Mouse (Mus musculus): ENCODE data around the gene Smim4. TPM values are rescaled to one million over a fixed set of nuclear protein-coding genes. Genes with fewer than 3 reads are reported as not detected.

The Smim4 gene
- 58.7 and 65.0 TPM in 2 replicates for polyA plus RNA-seq (2014; fragmentation: Nextera tagmentation; extraction: Ambion mirVana)

DNA sequence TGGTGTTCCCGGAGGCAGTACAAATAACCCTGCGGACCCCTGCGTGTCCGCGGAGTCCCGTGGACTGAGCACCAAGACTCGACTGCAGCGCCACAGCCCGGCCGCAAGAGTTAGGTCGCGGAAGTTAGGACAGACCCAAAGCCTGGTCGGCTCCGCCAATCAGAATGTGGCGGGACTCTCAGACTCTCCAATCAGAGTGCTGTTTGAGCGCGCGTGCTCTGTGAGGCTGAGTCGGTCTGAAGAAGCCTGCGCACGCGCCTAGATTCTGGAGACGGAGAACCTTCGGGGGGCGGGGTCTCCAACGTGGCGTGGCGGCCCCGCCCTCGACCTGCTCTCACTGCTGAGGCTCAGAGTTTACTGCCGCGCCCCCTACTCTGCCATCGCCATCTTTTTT, at the start of gene Smim4:
TSS of gene Smim4 (minus strand) at position 131 of the 394 bp plus-strand sequence.
- DNase-seq (ENCODE audit: low spot score): peak; percentile 100
- Histone ChIP-seq H3K27me3 (ENCODE audit: control insufficient read depth, insufficient read depth, low read length) (no peaks in the 10 kb centered on the region), H3K27ac (ENCODE audit: low read depth, low read length) (peak within 1 kb of the TSS; percentile 51), H3K4me3 (ENCODE audit: low read depth, low read length) (peak within 1 kb of the TSS; percentile 68), H3K9ac (ENCODE audit: low read depth, low read length) (peak within 1 kb of the TSS; percentile 79), H3K9me3 (ENCODE audit: control insufficient read depth, low read length) (no peaks in the 10 kb centered on the region), H3K36me3 (ENCODE audit: control insufficient read depth, insufficient read depth, low read length) (no peaks in the 10 kb centered on the region), H3K4me1 (replicated peaks; ENCODE audit: control insufficient read depth, insufficient read depth, low read length) (0 out of 2 replicates have a peak, but pooled peaks cover 9% of the 10 kb centered on the region), H3K4me2 (replicated peaks; ENCODE audit: low read depth, low read length) (peak within 1 kb of the TSS; percentile 80)
- ATAC-seq (ENCODE audit: low FRiP score): peak; percentile 92
- under 1% methylated on average over 33 of the region's 33 CpGs for WGBS

DNA sequence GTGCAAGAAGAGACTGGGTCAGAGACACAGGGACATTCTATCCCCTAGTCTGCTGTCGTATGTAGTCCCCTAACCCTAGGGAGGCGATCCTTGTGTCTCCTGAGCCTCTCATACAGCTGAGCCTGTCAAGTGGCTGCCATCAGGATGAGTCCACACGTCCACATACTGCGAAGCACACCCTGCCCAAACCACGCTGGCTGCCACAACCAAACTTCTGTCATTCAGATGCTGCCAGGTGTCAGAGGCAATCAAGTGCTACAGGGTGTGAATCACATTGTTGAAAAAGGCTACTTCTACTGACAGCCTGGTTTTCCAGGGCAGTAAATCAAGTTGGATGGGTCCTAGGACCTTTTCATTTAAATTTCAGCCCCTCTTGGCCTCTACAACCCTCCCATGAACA, 49.0 kb upstream of the Smim4 start:
- H3K4me1 ChIP-seq (replicated peaks; ENCODE audit: control insufficient read depth, insufficient read depth, low read length): no peaks in the 10 kb centered on the region
- H3K4me3 ChIP-seq (ENCODE audit: low read depth, low read length): no peak overlapping the region
- H3K4me2 ChIP-seq (replicated peaks; ENCODE audit: low read depth, low read length): no peak overlapping the region
- H3K9me3 ChIP-seq (ENCODE audit: control insufficient read depth, low read length): no peaks in the 10 kb centered on the region
- H3K27me3 ChIP-seq (ENCODE audit: control insufficient read depth, insufficient read depth, low read length): no peaks in the 10 kb centered on the region
- H3K36me3 ChIP-seq (ENCODE audit: control insufficient read depth, insufficient read depth, low read length): peaks cover 41% of the 10 kb centered on the region
- ATAC-seq (ENCODE audit: low FRiP score) (no peak), DNase-seq (ENCODE audit: low spot score) (no peak)
- WGBS: 91% methylated on average over 5 of the region's 5 CpGs
- H3K27ac ChIP-seq (ENCODE audit: low read depth, low read length): no peak overlapping the region
- no peak overlapping the region for H3K9ac ChIP-seq (ENCODE audit: low read depth, low read length)

DNA sequence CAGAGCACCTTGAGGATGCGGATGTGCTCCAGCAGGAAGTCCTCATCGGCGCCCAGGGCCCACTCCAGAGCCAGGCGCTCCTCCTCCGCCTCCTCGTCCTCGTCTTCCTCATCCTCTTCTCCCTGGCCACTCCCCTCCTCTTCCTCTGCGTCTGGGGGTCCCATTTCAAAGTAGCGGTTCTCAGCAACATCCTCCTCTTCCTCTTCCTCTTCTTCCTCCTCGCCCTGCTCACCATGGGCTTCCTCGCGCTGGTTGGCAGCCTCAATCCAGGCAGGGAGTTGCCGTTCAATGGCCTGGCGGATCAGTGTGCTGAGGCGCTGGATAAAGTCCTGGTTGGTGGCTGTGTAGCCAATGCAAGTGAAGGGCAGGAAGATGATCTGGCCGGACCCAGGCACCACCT, 48.5 kb upstream of the Smim4 start:
- DNase-seq (ENCODE audit: low spot score): no peak
- peaks cover 42% of the 10 kb centered on the region for H3K36me3 ChIP-seq (ENCODE audit: control insufficient read depth, insufficient read depth, low read length)
- H3K4me3 ChIP-seq (ENCODE audit: low read depth, low read length): no peak overlapping the region

DNA sequence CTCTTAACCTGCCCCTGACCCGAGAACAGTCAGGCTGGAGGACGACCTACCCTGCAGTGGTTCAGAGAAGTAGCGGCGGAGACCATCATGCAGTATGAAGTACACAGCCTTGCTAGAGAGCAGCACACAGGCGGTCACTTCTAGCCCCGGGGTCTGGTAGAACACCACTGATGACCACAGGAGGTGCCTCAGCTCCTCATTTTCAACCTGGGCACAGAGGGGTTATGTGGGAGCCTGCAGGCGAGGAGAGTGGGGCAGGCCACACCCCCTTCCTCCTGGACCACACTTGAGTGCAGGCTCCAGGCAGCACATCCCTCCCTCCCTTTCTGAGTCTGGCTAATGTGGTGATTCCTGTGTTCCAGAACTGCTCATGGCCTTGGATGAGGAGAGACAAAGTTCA, 44.8 kb upstream of the Smim4 start:
- no peak overlapping the region for H3K27ac ChIP-seq (ENCODE audit: low read depth, low read length)
- 92% methylated on average over 7 of the region's 7 CpGs for WGBS
- no peaks in the 10 kb centered on the region for H3K9me3 ChIP-seq (ENCODE audit: control insufficient read depth, low read length)
- no peak overlapping the region for H3K4me2 ChIP-seq (replicated peaks; ENCODE audit: low read depth, low read length)
- ATAC-seq (ENCODE audit: low FRiP score) (no peak), DNase-seq (ENCODE audit: low spot score) (no peak)
- no peak overlapping the region for H3K4me3 ChIP-seq (ENCODE audit: low read depth, low read length)
- no peaks in the 10 kb centered on the region for H3K27me3 ChIP-seq (ENCODE audit: control insufficient read depth, insufficient read depth, low read length)
- no peaks in the 10 kb centered on the region for H3K4me1 ChIP-seq (replicated peaks; ENCODE audit: control insufficient read depth, insufficient read depth, low read length)
- H3K9ac ChIP-seq (ENCODE audit: low read depth, low read length): no peak overlapping the region
- H3K36me3 ChIP-seq (ENCODE audit: control insufficient read depth, insufficient read depth, low read length): peaks cover 52% of the 10 kb centered on the region

More for the DNA sequence above, 48.5 kb upstream of the Smim4 start:
- Histone ChIP-seq H3K9ac (ENCODE audit: low read depth, low read length) (no peak overlapping the region), H3K4me2 (replicated peaks; ENCODE audit: low read depth, low read length) (no peak overlapping the region), H3K27ac (ENCODE audit: low read depth, low read length) (no peak overlapping the region), H3K9me3 (ENCODE audit: control insufficient read depth, low read length) (no peaks in the 10 kb centered on the region), H3K27me3 (ENCODE audit: control insufficient read depth, insufficient read depth, low read length) (no peaks in the 10 kb centered on the region), H3K4me1 (replicated peaks; ENCODE audit: control insufficient read depth, insufficient read depth, low read length) (no peaks in the 10 kb centered on the region)
- WGBS: 92% methylated on average over 16 of the region's 16 CpGs
- no peak for ATAC-seq (ENCODE audit: low FRiP score)

DNA sequence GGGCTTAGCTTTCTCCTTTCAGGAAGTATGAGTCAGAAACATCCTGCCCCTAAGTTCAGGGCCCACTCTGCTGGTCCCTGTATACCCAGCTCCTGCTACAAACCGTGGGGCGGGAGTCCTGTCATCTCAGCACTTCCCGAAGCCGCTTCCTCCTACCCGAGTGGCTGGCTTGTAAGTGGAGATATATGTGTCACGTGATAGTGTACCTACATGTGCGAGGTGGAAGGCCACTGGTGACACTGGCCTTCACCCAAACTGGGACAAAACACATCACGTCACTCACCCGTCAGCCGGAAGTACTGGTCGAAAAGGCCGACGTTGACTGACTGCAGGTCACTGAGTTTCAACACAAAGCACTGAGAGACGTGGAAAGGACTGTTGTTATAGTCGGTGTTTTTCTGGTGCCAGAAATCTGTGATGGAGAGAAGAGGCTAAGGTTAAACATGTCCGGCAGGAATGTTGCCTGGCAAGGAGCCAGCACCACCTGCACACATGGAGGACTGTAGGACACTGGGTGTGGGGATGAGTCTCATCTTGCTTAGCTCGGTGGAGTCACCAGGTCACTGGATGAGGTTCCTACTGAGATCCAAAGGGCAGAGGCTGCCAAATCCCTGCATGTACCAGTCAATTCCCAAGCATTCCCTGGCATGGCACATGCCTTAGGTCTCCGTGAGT, 44.2 kb upstream of the Smim4 start:
- Histone ChIP-seq H3K27ac (ENCODE audit: low read depth, low read length) (no peak overlapping the region), H3K9ac (ENCODE audit: low read depth, low read length) (no peak overlapping the region), H3K4me1 (replicated peaks; ENCODE audit: control insufficient read depth, insufficient read depth, low read length) (no peaks in the 10 kb centered on the region), H3K36me3 (ENCODE audit: control insufficient read depth, insufficient read depth, low read length) (peaks cover 52% of the 10 kb centered on the region), H3K4me2 (replicated peaks; ENCODE audit: low read depth, low read length) (no peak overlapping the region), H3K9me3 (ENCODE audit: control insufficient read depth, low read length) (no peaks in the 10 kb centered on the region), H3K27me3 (ENCODE audit: control insufficient read depth, insufficient read depth, low read length) (no peaks in the 10 kb centered on the region), H3K4me3 (ENCODE audit: low read depth, low read length) (no peak overlapping the region)
- DNase-seq (ENCODE audit: low spot score) (no peak), ATAC-seq (ENCODE audit: low FRiP score) (no peak)
- WGBS: 90% methylated on average over 18 of the region's 18 CpGs

DNA sequence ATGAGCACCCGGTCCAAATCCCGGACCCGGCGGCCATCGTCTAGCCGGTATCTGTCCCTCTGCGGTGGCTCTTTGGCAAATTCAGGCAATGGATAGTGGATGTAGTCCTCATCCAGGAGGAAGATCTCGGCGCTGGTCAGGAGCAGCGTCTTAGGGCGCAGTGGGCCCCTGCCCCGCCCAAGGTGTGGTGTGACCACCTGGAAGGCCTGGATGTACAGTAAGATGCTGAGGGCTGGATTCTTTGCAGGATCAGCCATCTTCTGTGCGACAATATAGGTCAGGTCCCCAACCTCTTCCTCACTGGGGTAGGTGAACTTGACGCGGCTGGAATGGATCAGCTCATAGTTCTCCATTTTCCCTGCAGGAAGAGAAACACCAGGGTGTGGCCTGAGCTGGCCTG, 43.1 kb upstream of the Smim4 start:
- Histone ChIP-seq H3K4me3 (ENCODE audit: low read depth, low read length) (no peak overlapping the region), H3K9me3 (ENCODE audit: control insufficient read depth, low read length) (no peaks in the 10 kb centered on the region), H3K4me2 (replicated peaks; ENCODE audit: low read depth, low read length) (no peak overlapping the region), H3K9ac (ENCODE audit: low read depth, low read length) (no peak overlapping the region), H3K27me3 (ENCODE audit: control insufficient read depth, insufficient read depth, low read length) (no peaks in the 10 kb centered on the region), H3K27ac (ENCODE audit: low read depth, low read length) (no peak overlapping the region), H3K36me3 (ENCODE audit: control insufficient read depth, insufficient read depth, low read length) (peaks cover 48% of the 10 kb centered on the region), H3K4me1 (replicated peaks; ENCODE audit: control insufficient read depth, insufficient read depth, low read length) (no peaks in the 10 kb centered on the region)
- DNase-seq (ENCODE audit: low spot score) (no peak), ATAC-seq (ENCODE audit: low FRiP score) (no peak)
- 96% methylated on average over 15 of the region's 15 CpGs for WGBS

DNA sequence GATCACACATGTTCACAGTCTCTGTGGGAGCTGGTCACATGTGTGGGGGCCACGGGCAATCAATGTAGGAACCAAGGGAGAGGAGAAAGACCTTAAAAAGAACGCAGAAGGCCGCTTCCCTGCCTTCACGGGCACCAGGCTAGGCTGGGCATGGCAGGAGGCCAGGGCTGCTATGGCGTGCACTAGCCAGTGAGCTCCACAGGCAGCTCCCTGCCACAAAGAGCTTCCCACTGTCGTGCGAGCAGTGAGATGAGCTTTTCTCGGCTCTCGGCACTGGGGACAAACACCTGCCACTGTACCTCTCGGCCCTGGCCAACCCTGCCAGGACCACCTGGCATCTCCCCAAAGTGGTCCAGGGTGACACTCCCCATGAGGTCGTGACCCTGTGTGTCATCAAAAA, 42.6 kb upstream of the Smim4 start:
- 90% methylated on average over 11 of the region's 11 CpGs for WGBS
- no peak overlapping the region for H3K27ac ChIP-seq (ENCODE audit: low read depth, low read length)
- peaks cover 44% of the 10 kb centered on the region for H3K36me3 ChIP-seq (ENCODE audit: control insufficient read depth, insufficient read depth, low read length)
- DNase-seq (ENCODE audit: low spot score): no peak
- H3K4me3 ChIP-seq (ENCODE audit: low read depth, low read length): no peak overlapping the region
- no peaks in the 10 kb centered on the region for H3K9me3 ChIP-seq (ENCODE audit: control insufficient read depth, low read length)
- ATAC-seq (ENCODE audit: low FRiP score): no peak
- no peak overlapping the region for H3K4me2 ChIP-seq (replicated peaks; ENCODE audit: low read depth, low read length)
- H3K27me3 ChIP-seq (ENCODE audit: control insufficient read depth, insufficient read depth, low read length): no peaks in the 10 kb centered on the region
- no peaks in the 10 kb centered on the region for H3K4me1 ChIP-seq (replicated peaks; ENCODE audit: control insufficient read depth, insufficient read depth, low read length)
- H3K9ac ChIP-seq (ENCODE audit: low read depth, low read length): no peak overlapping the region

DNA sequence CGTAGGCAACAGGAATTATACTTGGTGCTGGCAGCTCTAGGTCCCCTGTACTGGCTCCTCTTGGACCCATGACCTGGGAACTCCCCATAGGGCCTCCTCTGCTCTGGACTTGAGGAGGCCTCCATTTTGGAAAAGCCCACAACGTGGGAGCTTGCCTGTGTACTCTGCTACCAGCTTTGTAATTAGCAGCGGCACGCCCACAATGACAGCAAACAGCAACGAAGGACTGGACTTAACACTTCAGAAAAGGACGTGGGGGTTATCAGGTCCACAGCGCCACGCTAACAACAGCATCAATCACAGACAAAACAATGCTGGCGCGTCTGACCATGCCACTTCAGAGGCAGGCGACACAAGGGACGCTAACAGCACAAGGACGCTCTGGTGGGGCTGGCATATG, 42.2 kb upstream of the Smim4 start:
- Histone ChIP-seq H3K4me2 (replicated peaks; ENCODE audit: low read depth, low read length) (no peak overlapping the region), H3K27me3 (ENCODE audit: control insufficient read depth, insufficient read depth, low read length) (no peaks in the 10 kb centered on the region), H3K4me3 (ENCODE audit: low read depth, low read length) (no peak overlapping the region), H3K4me1 (replicated peaks; ENCODE audit: control insufficient read depth, insufficient read depth, low read length) (no peaks in the 10 kb centered on the region), H3K27ac (ENCODE audit: low read depth, low read length) (no peak overlapping the region), H3K9ac (ENCODE audit: low read depth, low read length) (no peak overlapping the region), H3K36me3 (ENCODE audit: control insufficient read depth, insufficient read depth, low read length) (peaks cover 40% of the 10 kb centered on the region), H3K9me3 (ENCODE audit: control insufficient read depth, low read length) (no peaks in the 10 kb centered on the region)
- 88% methylated on average over 13 of the region's 13 CpGs for WGBS
- DNase-seq (ENCODE audit: low spot score): no peak
- no peak for ATAC-seq (ENCODE audit: low FRiP score)

DNA sequence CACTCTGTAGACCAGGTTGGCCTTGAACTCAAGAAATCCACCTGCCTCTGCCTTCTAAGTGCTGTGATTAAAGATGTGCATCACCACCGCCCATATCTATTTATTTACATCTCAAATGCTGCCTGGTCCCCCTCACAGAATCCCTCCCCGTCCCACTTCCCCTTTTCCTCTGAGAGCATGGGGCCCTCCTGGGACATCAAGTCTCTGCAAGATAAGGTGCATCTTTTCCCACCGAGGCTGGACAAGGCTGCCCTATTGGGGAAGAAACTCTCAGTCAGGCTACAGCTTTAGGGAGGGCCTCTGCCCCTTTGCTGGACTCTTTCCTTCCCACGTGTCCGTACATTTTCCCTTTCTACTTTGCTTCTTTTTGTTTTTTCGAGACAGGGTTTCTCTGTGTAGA, 40.8 kb upstream of the Smim4 start:
- DNase-seq (ENCODE audit: low spot score): no peak
- Histone ChIP-seq H3K4me2 (replicated peaks; ENCODE audit: low read depth, low read length) (no peak overlapping the region), H3K9ac (ENCODE audit: low read depth, low read length) (no peak overlapping the region), H3K27ac (ENCODE audit: low read depth, low read length) (no peak overlapping the region), H3K36me3 (ENCODE audit: control insufficient read depth, insufficient read depth, low read length) (peaks cover 30% of the 10 kb centered on the region), H3K4me3 (ENCODE audit: low read depth, low read length) (no peak overlapping the region), H3K9me3 (ENCODE audit: control insufficient read depth, low read length) (no peaks in the 10 kb centered on the region), H3K27me3 (ENCODE audit: control insufficient read depth, insufficient read depth, low read length) (no peaks in the 10 kb centered on the region), H3K4me1 (replicated peaks; ENCODE audit: control insufficient read depth, insufficient read depth, low read length) (no peaks in the 10 kb centered on the region)
- WGBS: 89% methylated on average over 6 of the region's 6 CpGs
- no peak for ATAC-seq (ENCODE audit: low FRiP score)

Data from hindbrain, embryonic 11.5 days (tissue).